Mouse (Mus musculus): ENCODE measurements around the gene Rad23a.

GRCm38 (mm10) chr8:84839411-84839810 is 1.1 kb downstream of the Rad23a start:
- TF ChIP-seq CTCF (conservative IDR thresholded peaks at IDR 0.05; ENCODE audit: low read length): no peak
- no peak for TF ChIP-seq POU5F1 (IDR thresholded peaks at IDR 0.05; ENCODE audit: borderline replicate concordance, low read length)
